Mouse (Mus musculus) intestine, embryonic 14.5 days (tissue): ENCODE results near the gene BC004004. TPM values are rescaled to one million over a fixed set of nuclear protein-coding genes. Genes with fewer than 3 reads are reported as not detected.
"Not testable (repeated sequence)": the region's sequence is repeated elsewhere in the genome, so short reads cannot be mapped to it uniquely, and the experiment has no call there.

Source experiments
- ATAC-seq: fragments of 200-750 bp; cut with Nextera tagmentation; replicated peaks from 2 replicates; pipeline ENCODE4 v1.8.0; 2017; ENCODE audit warnings: low read depth, moderate number of reproducible peaks, moderate TSS enrichment, moderate library complexity; ENCODE audit not compliant: low FRiP score, low TSS enrichment
- DNase-seq: peaks from one replicate; pipeline ENCODE4 v3.0.0-alpha.2; 2018; ENCODE audit warnings: low spot score
- H3K27ac ChIP-seq: fragments of 300-500 bp; sonication (generic); 2 replicates; pipeline ENCODE4 v1.5.1; 2014; ENCODE audit warnings: low read depth, mild to moderate bottlenecking, control low read depth
- H3K27me3 ChIP-seq: fragments of 300-500 bp; sonication (generic); replicated peaks from 2 replicates; pipeline ENCODE4 v1.6.1; 2014; ENCODE audit warnings: low read length, control low read depth; ENCODE audit not compliant: control insufficient read depth, insufficient read depth
- H3K36me3 ChIP-seq: fragments of 300-500 bp; sonication (generic); 2 replicates; pipeline ENCODE4 v1.6.1; 2014; ENCODE audit warnings: low read length, control low read depth; ENCODE audit not compliant: control insufficient read depth, insufficient read depth
- H3K4me1 ChIP-seq: fragments of 300-500 bp; sonication (generic); replicated peaks from 2 replicates; pipeline ENCODE4 v1.6.1; 2014; ENCODE audit warnings: low read length, control low read depth, mixed read lengths; ENCODE audit not compliant: control insufficient read depth, insufficient read depth
- H3K4me2 ChIP-seq: fragments of 300-500 bp; sonication (generic); 2 replicates; pipeline ENCODE4 v1.6.1; 2014; ENCODE audit warnings: low read length
- H3K4me3 ChIP-seq: fragments of 300-500 bp; sonication (generic); 2 replicates; pipeline ENCODE4 v1.5.1; 2014; ENCODE audit warnings: low read depth, low read length, control low read depth, mixed read lengths
- H3K9ac ChIP-seq: fragments of 300-500 bp; sonication (generic); 2 replicates; pipeline ENCODE4 v1.6.1; 2014; ENCODE audit warnings: mild to moderate bottlenecking, low read length
- H3K9me3 ChIP-seq: fragments of 300-500 bp; sonication (generic); 2 replicates; pipeline ENCODE4 v1.6.1; 2016; ENCODE audit warnings: low read length, control low read depth; ENCODE audit not compliant: control insufficient read depth
- WGBS: fragments of 180-500 bp; shearing (Covaris S2); extraction: QIAGEN DNeasy Blood & Tissue Kit; methylation state at CpG from one replicate; pipeline ENCODE4 v1.1.7; 2014; 5-methylcytosine and 5-hydroxymethylcytosine counted together
- polyA plus RNA-seq: library from polyadenylated mRNA; unstranded; fragments of >200 nt; fragmentation: Nextera tagmentation; extraction: Ambion mirVana; gene quantifications from 2 replicates; pipeline ENCODE4 v1.2.1, GENCODE M21; 2014

Gene BC004004
- polyA plus RNA-seq, 1 experiment from 2014 or later = 77.4 TPM

- H3K4me3 ChIP-seq = peak within 1 kb of the TSS; percentile 82
- ATAC-seq (peak; percentile 97), DNase-seq (peak; percentile 99)
- H3K4me2 ChIP-seq = peak within 1 kb of the TSS; percentile 66
- H3K36me3 ChIP-seq = peaks cover 19% of the 10 kb centered on the region
- H3K9ac ChIP-seq = peak within 1 kb of the TSS; percentile 88
- peak within 1 kb of the TSS; percentile 88 for H3K27ac ChIP-seq
- no peaks in the 10 kb centered on the region for H3K27me3 ChIP-seq
- H3K9me3 ChIP-seq = no peaks in the 10 kb centered on the region
- under 1% methylated on average over 49 of the region's 53 CpGs for WGBS
- peaks cover 16% of the 10 kb centered on the region for H3K4me1 ChIP-seq
Measured at GRCm38 (mm10) chr17:29347645-29348256, 79.2 kb downstream of the BC004004 start, which contains the start of gene Mtch1. Gene Mtch1, minus strand, starts transcription at chr17:29347934.

DNA sequence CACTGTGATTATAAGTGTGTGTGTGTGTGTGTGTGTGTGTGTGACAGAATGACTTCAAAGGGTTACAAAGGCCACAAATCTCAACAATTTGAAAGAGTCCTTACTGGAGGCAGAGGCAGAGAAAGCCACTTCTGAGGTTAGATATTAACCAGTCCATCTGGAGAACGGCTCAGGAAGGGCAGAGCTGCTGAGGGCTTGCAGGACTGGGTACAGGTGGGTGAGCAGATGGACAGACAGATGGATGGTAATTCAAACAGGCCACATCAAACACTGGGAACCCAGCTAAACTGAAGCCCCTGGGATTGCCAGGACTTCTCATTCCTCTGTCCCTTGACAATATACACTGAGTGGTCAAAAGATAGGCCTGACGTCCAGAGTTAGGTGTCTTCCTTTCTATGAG, 80.4 kb downstream of the BC004004 start:
- no peak overlapping the region for H3K9ac ChIP-seq
- peaks cover 9% of the 10 kb centered on the region; the same call in 1 of the 2 replicates for H3K36me3 ChIP-seq
- 71% methylated on average over 2 of the region's 2 CpGs for WGBS
- DNase-seq = no peak
- H3K4me2 ChIP-seq = no peak overlapping the region
- H3K4me3 ChIP-seq = no peak overlapping the region
- no peak for ATAC-seq
- H3K27me3 ChIP-seq = no peaks in the 10 kb centered on the region
- peaks cover 16% of the 10 kb centered on the region for H3K4me1 ChIP-seq
- no peak overlapping the region for H3K27ac ChIP-seq
- H3K9me3 ChIP-seq = no peaks in the 10 kb centered on the region

GRCm38 (mm10) chr17:29351056-29351455, 82.5 kb downstream of the BC004004 start:
- H3K36me3 ChIP-seq, ATAC-seq, H3K27ac ChIP-seq, H3K9ac ChIP-seq, H3K27me3 ChIP-seq, H3K4me2 ChIP-seq, H3K4me3 ChIP-seq, H3K9me3 ChIP-seq, DNase-seq: not testable (repeated sequence)
- WGBS = 78% methylated on average over 5 of the region's 5 CpGs
- peaks cover 24% of the 10 kb centered on the region for H3K4me1 ChIP-seq

- DNase-seq (no peak), ATAC-seq (peak; percentile 12; the same call in 1 of the 2 replicates)
- H3K4me1 ChIP-seq = peaks cover 23% of the 10 kb centered on the region
- H3K9me3 ChIP-seq = no peaks in the 10 kb centered on the region
- H3K4me3 ChIP-seq = no peak overlapping the region
- peak overlapping the region; percentile 90 for H3K27ac ChIP-seq
- H3K36me3 ChIP-seq = no peaks in the 10 kb centered on the region
- no peak overlapping the region for H3K4me2 ChIP-seq
- H3K9ac ChIP-seq = no peak overlapping the region
- no peaks in the 10 kb centered on the region for H3K27me3 ChIP-seq
- 29% methylated on average over 5 of the region's 5 CpGs for WGBS
Measured at GRCm38 (mm10) chr17:29355461-29355840, 86.9 kb downstream of the BC004004 start.

- Histone ChIP-seq H3K27ac (peak overlapping the region; percentile 90), H3K9ac (peak overlapping the region; percentile 32), H3K4me3 (peak overlapping the region; percentile 29), H3K4me1 (peaks cover 23% of the 10 kb centered on the region), H3K9me3 (no peaks in the 10 kb centered on the region), H3K4me2 (peak overlapping the region; percentile 47), H3K36me3 (no peaks in the 10 kb centered on the region), H3K27me3 (no peaks in the 10 kb centered on the region)
- ATAC-seq (peak; percentile 62), DNase-seq (peak; percentile 72)
- 22% methylated on average over 17 of the region's 17 CpGs for WGBS
Measured at GRCm38 (mm10) chr17:29355841-29356478, 87.4 kb downstream of the BC004004 start.

GRCm38 (mm10) chr17:29356479-29356856, 87.9 kb downstream of the BC004004 start:
- ATAC-seq (peak; percentile 88), DNase-seq (peak; percentile 87)
- peak overlapping the region; percentile 29 for H3K4me3 ChIP-seq
- no peaks in the 10 kb centered on the region for H3K36me3 ChIP-seq
- peak overlapping the region; percentile 90 for H3K27ac ChIP-seq
- WGBS = under 1% methylated on average over 11 of the region's 11 CpGs
- peak overlapping the region; percentile 32 for H3K9ac ChIP-seq
- H3K9me3 ChIP-seq = no peaks in the 10 kb centered on the region
- H3K4me1 ChIP-seq = peaks cover 23% of the 10 kb centered on the region
- H3K4me2 ChIP-seq = peak overlapping the region; percentile 47
- no peaks in the 10 kb centered on the region for H3K27me3 ChIP-seq

- Histone ChIP-seq H3K9me3 (no peaks in the 10 kb centered on the region), H3K4me2 (peak overlapping the region; percentile 47), H3K27ac (peak overlapping the region; percentile 90), H3K9ac (peak overlapping the region; percentile 14; the same call in 1 of the 2 replicates), H3K4me1 (peaks cover 23% of the 10 kb centered on the region), H3K36me3 (no peaks in the 10 kb centered on the region), H3K27me3 (no peaks in the 10 kb centered on the region), H3K4me3 (peak overlapping the region; percentile 29)
- 10% methylated on average over 9 of the region's 9 CpGs for WGBS
- DNase-seq (no peak), ATAC-seq (0 out of 2 replicates have a peak, but pooled peaks have one; percentile 18)
Measured at GRCm38 (mm10) chr17:29356882-29357281, 88.3 kb downstream of the BC004004 start.

DNA sequence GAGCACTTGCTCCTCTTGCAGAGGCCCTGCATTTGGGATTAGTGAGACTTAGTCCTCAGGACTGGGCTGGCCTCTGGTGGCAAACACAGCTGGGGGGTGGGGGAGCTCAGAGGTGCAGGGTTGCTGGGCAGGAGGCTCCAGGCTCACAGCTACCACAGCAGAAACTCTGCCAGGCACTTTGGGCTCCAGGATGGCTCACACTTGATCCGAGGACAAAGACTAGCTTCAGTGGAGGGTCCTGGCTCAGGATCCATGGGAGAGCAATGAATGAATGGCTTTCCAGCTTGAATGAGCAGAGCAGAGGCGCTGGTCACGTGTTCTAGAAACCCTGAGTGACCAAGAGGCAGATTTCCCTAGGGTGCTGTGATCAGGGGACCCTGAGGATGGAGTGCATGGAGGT, 90.3 kb downstream of the BC004004 start:
- WGBS = 62% methylated on average over 3 of the region's 3 CpGs
- Histone ChIP-seq H3K27me3 (no peaks in the 10 kb centered on the region), H3K9ac (no peak overlapping the region), H3K27ac (no peak overlapping the region), H3K9me3 (no peaks in the 10 kb centered on the region), H3K4me3 (no peak overlapping the region), H3K4me2 (no peak overlapping the region), H3K36me3 (no peaks in the 10 kb centered on the region), H3K4me1 (peaks cover 23% of the 10 kb centered on the region)
- no peak for ATAC-seq
- DNase-seq = no peak
